Mouse (Mus musculus): Measurements from ENCODE around the gene Nde1. TPM values are rescaled to one million over a fixed set of nuclear protein-coding genes. Genes with fewer than 3 reads are reported as not detected.
A peak's percentile ranks its signal among the peaks of the same experiment; 100 is the strongest.

Nde1 gene
- polyA plus RNA-seq, 1 experiment from 2014 or later: 90.8 TPM

DNA sequence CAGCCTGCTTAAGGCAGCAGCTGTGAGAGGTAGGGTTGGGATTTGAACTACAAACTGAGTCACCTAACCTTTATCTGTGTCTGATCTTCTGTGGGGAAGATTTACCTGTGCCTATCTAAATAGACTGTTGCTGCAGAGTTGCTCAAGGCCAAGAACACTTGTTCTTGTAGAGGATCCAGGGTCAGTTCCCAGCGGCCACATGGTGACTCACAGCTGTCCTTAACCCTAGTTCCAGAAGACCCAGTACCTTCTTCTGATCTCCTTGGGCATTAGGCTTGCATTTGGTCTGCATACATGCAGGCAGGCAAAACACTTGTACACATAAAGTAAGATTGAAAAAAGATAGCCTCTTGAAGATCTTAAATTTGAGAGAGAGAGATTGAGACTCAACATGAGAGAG lies 6.6 kb downstream of the Nde1 start:
- peaks cover 66% of the 10 kb centered on the region for H3K36me3 ChIP-seq (ENCODE audit: control insufficient read depth, insufficient read depth, low read length)
- ATAC-seq (replicated peaks; ENCODE audit: low FRiP score, low TSS enrichment, low read depth) (no peak), DNase-seq (ENCODE audit: low spot score) (no peak)
- H3K27me3 ChIP-seq (replicated peaks; ENCODE audit: control insufficient read depth, insufficient read depth, low read length): no peaks in the 10 kb centered on the region
- no peak overlapping the region for H3K27ac ChIP-seq (ENCODE audit: low read depth)
- WGBS: 97% methylated on average over 1 of the region's 1 CpGs
- H3K9me3 ChIP-seq (ENCODE audit: control insufficient read depth, low read length): no peaks in the 10 kb centered on the region
- H3K4me1 ChIP-seq (replicated peaks; ENCODE audit: control insufficient read depth, insufficient read depth, low read length): no peaks in the 10 kb centered on the region
- H3K4me2 ChIP-seq (ENCODE audit: low read length): no peak overlapping the region
- H3K4me3 ChIP-seq (ENCODE audit: low read depth, low read length): no peak overlapping the region
- H3K9ac ChIP-seq (ENCODE audit: low read length): no peak overlapping the region

DNA sequence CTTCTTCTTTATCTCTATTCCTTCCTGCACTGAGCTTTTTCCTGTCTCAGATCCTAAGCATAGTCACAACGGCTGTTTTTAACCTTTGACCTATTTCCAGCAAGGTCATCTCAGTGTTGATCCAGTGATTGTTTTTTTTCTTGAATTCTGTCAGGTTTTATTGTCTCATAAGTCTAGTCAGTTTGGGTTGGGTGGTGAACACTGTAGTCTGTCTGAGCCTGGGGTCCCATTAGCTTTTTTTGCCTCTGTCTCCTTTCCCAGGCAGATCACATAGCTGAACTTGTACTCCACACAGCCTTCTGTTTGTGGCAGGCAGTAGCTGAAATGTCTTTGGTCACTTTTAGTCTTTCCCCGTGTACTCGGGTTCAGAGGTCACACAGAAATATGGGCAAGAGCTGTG lies 15.0 kb downstream of the Nde1 start:
- ATAC-seq (replicated peaks; ENCODE audit: low FRiP score, low TSS enrichment, low read depth): no peak
- no peak for DNase-seq (ENCODE audit: low spot score)
- no peaks in the 10 kb centered on the region for H3K4me1 ChIP-seq (replicated peaks; ENCODE audit: control insufficient read depth, insufficient read depth, low read length)
- H3K4me2 ChIP-seq (ENCODE audit: low read length): no peak overlapping the region
- H3K27ac ChIP-seq (ENCODE audit: low read depth): no peak overlapping the region
- 43% methylated on average over 3 of the region's 3 CpGs for WGBS
- H3K9ac ChIP-seq (ENCODE audit: low read length): no peak overlapping the region
- H3K4me3 ChIP-seq (ENCODE audit: low read depth, low read length): no peak overlapping the region
- no peaks in the 10 kb centered on the region for H3K27me3 ChIP-seq (replicated peaks; ENCODE audit: control insufficient read depth, insufficient read depth, low read length)
- peaks cover 93% of the 10 kb centered on the region for H3K36me3 ChIP-seq (ENCODE audit: control insufficient read depth, insufficient read depth, low read length)
- H3K9me3 ChIP-seq (ENCODE audit: control insufficient read depth, low read length): no peaks in the 10 kb centered on the region

DNA sequence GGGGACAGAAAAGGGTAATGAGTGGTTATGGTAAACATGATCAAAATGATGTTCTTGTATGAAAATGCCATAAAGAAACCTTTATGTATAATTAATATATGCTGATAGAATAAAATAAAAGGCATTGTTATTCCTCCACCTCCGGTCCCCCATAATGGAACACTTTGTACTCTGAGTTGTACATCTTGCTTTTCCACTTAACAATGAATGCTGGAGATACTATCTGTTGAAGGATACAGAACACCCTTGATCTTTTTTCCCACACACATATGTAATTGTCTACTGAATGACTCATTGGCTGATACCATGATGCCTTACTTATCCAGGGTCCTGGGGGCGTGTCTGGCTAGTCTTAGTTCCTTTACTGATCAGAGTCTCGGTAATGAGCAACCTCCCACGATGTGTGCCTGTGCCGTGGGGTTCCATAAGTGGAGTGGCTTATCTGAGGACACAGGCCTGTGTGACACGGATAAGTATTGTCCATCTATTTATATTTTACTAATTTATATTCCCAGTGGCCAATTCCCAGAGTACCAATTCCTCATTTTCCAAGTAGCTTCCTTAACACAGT lies 17.2 kb downstream of the Nde1 start:
- ATAC-seq (replicated peaks; ENCODE audit: low FRiP score, low TSS enrichment, low read depth): no peak
- H3K27me3 ChIP-seq (replicated peaks; ENCODE audit: control insufficient read depth, insufficient read depth, low read length): no peaks in the 10 kb centered on the region
- WGBS: 84% methylated on average over 6 of the region's 6 CpGs

DNA sequence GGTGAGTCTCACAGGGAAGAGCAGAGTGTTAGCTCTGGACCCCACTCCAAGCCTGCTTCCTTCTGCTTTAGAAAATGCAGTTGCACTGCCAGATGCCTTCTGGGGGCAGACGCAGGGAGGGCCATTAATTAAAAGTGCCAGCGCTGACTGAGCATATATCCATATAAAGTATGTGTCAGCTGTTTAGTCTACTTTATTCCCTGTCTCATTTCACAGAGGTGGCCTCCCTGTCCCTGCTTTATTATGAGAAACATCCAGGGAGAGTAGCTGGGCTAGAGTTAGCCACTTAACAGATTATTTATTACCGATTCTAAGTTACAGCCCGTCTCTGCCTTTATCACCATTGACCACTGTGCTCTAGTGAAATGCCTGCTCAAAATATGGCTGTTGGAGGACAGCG lies 19.3 kb downstream of the Nde1 start:
- Histone ChIP-seq H3K9ac (ENCODE audit: low read length) (no peak overlapping the region), H3K36me3 (ENCODE audit: control insufficient read depth, insufficient read depth, low read length) (peaks cover 91% of the 10 kb centered on the region), H3K4me1 (replicated peaks; ENCODE audit: control insufficient read depth, insufficient read depth, low read length) (no peaks in the 10 kb centered on the region), H3K4me3 (ENCODE audit: low read depth, low read length) (no peak overlapping the region), H3K27me3 (replicated peaks; ENCODE audit: control insufficient read depth, insufficient read depth, low read length) (no peaks in the 10 kb centered on the region), H3K4me2 (ENCODE audit: low read length) (no peak overlapping the region), H3K9me3 (ENCODE audit: control insufficient read depth, low read length) (no peaks in the 10 kb centered on the region), H3K27ac (ENCODE audit: low read depth) (no peak overlapping the region)
- no peak for ATAC-seq (replicated peaks; ENCODE audit: low FRiP score, low TSS enrichment, low read depth)
- DNase-seq (ENCODE audit: low spot score): no peak
- WGBS: 68% methylated on average over 5 of the region's 5 CpGs

More for the DNA sequence above, 17.2 kb downstream of the Nde1 start:
- Histone ChIP-seq H3K27ac (ENCODE audit: low read depth) (no peak overlapping the region), H3K4me3 (ENCODE audit: low read depth, low read length) (no peak overlapping the region), H3K9ac (ENCODE audit: low read length) (no peak overlapping the region), H3K4me1 (replicated peaks; ENCODE audit: control insufficient read depth, insufficient read depth, low read length) (no peaks in the 10 kb centered on the region), H3K9me3 (ENCODE audit: control insufficient read depth, low read length) (no peaks in the 10 kb centered on the region), H3K4me2 (ENCODE audit: low read length) (no peak overlapping the region), H3K36me3 (ENCODE audit: control insufficient read depth, insufficient read depth, low read length) (peaks cover 93% of the 10 kb centered on the region)
- DNase-seq (ENCODE audit: low spot score): no peak

DNA sequence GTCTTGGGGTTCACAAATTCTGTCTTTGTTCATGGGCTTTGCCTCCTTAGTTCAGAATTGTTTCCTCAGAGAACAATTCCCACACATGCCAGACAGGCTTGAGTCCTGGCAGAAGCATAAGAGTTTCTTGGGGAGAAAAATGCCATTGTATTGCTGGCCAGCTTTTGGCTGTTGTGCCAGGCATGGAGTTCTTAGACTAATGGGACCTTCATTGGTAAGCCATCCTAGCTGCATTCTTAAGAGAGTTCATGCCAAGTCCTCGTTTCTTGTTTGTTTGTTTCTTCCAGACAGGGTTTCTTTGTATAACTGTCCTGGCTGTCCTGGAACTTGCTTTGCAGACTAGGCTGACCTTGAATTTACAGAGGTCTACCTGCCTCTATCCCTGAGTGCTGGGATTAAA lies 20.8 kb downstream of the Nde1 start:
- no peak for ATAC-seq (replicated peaks; ENCODE audit: low FRiP score, low TSS enrichment, low read depth)
- no peaks in the 10 kb centered on the region for H3K9me3 ChIP-seq (ENCODE audit: control insufficient read depth, low read length)
- H3K27me3 ChIP-seq (replicated peaks; ENCODE audit: control insufficient read depth, insufficient read depth, low read length): no peaks in the 10 kb centered on the region
- 76% methylated on average over 1 of the region's 1 CpGs for WGBS
- no peak for DNase-seq (ENCODE audit: low spot score)
- no peaks in the 10 kb centered on the region for H3K4me1 ChIP-seq (replicated peaks; ENCODE audit: control insufficient read depth, insufficient read depth, low read length)
- no peak overlapping the region for H3K4me2 ChIP-seq (ENCODE audit: low read length)
- no peak overlapping the region for H3K27ac ChIP-seq (ENCODE audit: low read depth)
- no peak overlapping the region for H3K9ac ChIP-seq (ENCODE audit: low read length)
- H3K4me3 ChIP-seq (ENCODE audit: low read depth, low read length): no peak overlapping the region
- H3K36me3 ChIP-seq (ENCODE audit: control insufficient read depth, insufficient read depth, low read length): peaks cover 92% of the 10 kb centered on the region

DNA sequence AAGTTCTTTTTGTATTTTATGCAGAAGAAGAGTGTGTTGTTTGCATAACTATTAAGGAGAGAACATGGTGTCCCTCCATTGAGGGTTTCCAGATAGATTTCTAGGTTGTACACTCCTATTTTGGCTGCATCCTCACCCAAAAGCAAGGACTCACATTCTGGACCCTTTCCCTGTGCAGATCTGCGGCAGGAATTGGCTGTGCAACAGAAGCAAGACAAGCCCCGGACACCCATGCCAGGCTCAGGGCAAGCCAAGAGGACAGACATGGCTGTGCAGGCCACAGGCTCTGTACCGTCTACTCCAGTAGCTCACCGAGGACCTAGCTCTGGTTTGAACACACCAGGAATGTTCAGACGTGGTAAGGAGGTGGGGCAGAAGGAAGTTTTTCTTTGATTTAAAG lies 22.4 kb downstream of the Nde1 start:
- DNase-seq (ENCODE audit: low spot score) (no peak), ATAC-seq (replicated peaks; ENCODE audit: low FRiP score, low TSS enrichment, low read depth) (no peak)
- peaks cover 93% of the 10 kb centered on the region for H3K36me3 ChIP-seq (ENCODE audit: control insufficient read depth, insufficient read depth, low read length)
- H3K4me2 ChIP-seq (ENCODE audit: low read length): no peak overlapping the region
- H3K9ac ChIP-seq (ENCODE audit: low read length): no peak overlapping the region
- H3K27me3 ChIP-seq (replicated peaks; ENCODE audit: control insufficient read depth, insufficient read depth, low read length): no peaks in the 10 kb centered on the region
- no peak overlapping the region for H3K4me3 ChIP-seq (ENCODE audit: low read depth, low read length)
- WGBS: 90% methylated on average over 5 of the region's 5 CpGs
- H3K4me1 ChIP-seq (replicated peaks; ENCODE audit: control insufficient read depth, insufficient read depth, low read length): no peaks in the 10 kb centered on the region
- no peaks in the 10 kb centered on the region for H3K9me3 ChIP-seq (ENCODE audit: control insufficient read depth, low read length)
- H3K27ac ChIP-seq (ENCODE audit: low read depth): no peak overlapping the region

DNA sequence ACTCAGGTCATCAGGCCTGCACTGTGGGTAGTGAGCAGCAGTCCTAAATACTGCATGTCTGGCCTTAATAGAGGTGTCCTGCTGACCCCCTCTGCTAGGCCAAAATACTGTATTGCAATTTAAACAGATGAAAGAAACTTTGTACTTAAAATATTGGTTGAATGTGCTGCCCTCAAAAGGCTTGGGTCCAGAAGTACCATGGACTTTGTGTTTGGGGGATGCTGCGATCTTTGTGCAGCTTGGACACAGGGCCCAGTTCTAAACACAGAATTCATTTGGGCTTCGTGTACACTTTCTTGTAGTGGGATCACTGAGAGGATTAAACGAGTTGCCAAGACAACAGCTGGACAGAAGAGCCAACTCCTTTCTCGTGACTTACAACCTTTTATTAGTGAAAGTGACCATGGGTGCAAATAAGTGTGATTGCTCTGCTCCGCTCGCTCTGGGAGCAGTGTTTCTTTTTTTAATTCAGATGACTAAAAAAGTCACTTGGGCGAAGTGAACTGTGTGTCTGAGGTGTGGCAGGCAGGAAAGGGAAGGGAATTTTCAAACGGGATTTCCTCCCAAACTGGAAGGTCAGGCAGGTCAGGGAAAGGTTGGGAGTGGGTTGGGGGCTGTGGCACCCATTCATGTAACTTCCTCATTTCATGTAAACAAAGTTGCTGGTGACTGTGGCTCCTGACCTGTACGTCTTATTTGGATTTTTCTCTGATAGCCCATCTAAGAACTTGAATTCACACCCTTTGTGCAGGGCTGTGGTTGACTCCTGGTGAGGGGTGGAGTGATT lies 31.3 kb downstream of the Nde1 start:
- Histone ChIP-seq H3K9ac (ENCODE audit: low read length) (no peak overlapping the region), H3K36me3 (ENCODE audit: control insufficient read depth, insufficient read depth, low read length) (peaks cover 54% of the 10 kb centered on the region), H3K27ac (ENCODE audit: low read depth) (no peak overlapping the region), H3K9me3 (ENCODE audit: control insufficient read depth, low read length) (no peaks in the 10 kb centered on the region), H3K4me1 (replicated peaks; ENCODE audit: control insufficient read depth, insufficient read depth, low read length) (no peaks in the 10 kb centered on the region), H3K27me3 (replicated peaks; ENCODE audit: control insufficient read depth, insufficient read depth, low read length) (no peaks in the 10 kb centered on the region), H3K4me2 (ENCODE audit: low read length) (no peak overlapping the region), H3K4me3 (ENCODE audit: low read depth, low read length) (no peak overlapping the region)
- DNase-seq (ENCODE audit: low spot score): no peak
- 61% methylated on average over 9 of the region's 9 CpGs for WGBS
- no peak for ATAC-seq (replicated peaks; ENCODE audit: low FRiP score, low TSS enrichment, low read depth)

DNA sequence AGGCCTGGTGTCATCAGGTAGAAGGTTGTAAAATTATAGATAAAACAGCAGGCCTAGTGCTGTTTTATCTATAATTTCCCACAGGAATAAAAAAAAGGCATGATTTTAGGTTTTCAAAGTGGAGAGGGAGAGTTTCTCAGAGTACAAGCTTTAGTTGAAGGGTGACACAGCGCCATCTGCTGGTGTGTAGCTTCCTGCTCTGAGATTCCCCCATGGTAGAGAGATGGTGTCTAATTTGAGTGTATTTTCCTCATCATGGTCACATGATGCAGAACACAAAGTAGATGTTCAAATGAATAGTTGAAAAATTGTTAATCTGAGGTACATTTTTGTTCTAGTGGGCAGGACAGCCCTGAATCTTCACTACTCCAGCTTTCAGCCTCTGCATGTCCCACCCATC lies 32.4 kb downstream of the Nde1 start:
- peaks cover 44% of the 10 kb centered on the region for H3K36me3 ChIP-seq (ENCODE audit: control insufficient read depth, insufficient read depth, low read length)
- peak; percentile 55 for DNase-seq (ENCODE audit: low spot score)
- no peak overlapping the region for H3K27ac ChIP-seq (ENCODE audit: low read depth)
- H3K4me3 ChIP-seq (ENCODE audit: low read depth, low read length): no peak overlapping the region
- H3K27me3 ChIP-seq (replicated peaks; ENCODE audit: control insufficient read depth, insufficient read depth, low read length): no peaks in the 10 kb centered on the region
- H3K9ac ChIP-seq (ENCODE audit: low read length): no peak overlapping the region
- no peaks in the 10 kb centered on the region for H3K9me3 ChIP-seq (ENCODE audit: control insufficient read depth, low read length)
- H3K4me2 ChIP-seq (ENCODE audit: low read length): no peak overlapping the region
- no peaks in the 10 kb centered on the region for H3K4me1 ChIP-seq (replicated peaks; ENCODE audit: control insufficient read depth, insufficient read depth, low read length)
- ATAC-seq (replicated peaks; ENCODE audit: low FRiP score, low TSS enrichment, low read depth): no peak
- WGBS: 37% methylated on average over 1 of the region's 1 CpGs

DNA sequence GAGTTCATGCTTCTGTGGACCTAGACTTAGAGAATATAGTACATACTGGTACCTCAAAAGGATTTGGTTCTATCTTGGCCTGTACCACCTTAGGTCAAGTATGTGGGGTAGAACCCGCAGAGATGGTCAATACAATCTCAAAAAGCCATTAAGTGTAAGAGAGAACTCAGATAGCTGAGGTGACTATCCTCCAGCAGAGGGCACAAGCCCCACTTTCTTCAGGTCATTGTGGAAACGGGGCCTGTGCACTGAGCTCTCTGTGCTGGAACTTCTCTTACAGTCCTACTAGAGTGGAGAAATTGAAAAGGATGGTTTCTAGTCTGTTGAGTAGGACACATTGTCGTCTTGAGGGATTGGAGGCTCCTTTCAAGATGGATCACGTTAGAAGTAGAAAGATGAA lies 35.7 kb downstream of the Nde1 start:
- Histone ChIP-seq H3K36me3 (ENCODE audit: control insufficient read depth, insufficient read depth, low read length) (peaks cover 12% of the 10 kb centered on the region; the same call in 1 of the 2 replicates), H3K9ac (ENCODE audit: low read length) (no peak overlapping the region), H3K27me3 (replicated peaks; ENCODE audit: control insufficient read depth, insufficient read depth, low read length) (no peaks in the 10 kb centered on the region), H3K4me1 (replicated peaks; ENCODE audit: control insufficient read depth, insufficient read depth, low read length) (no peaks in the 10 kb centered on the region), H3K4me3 (ENCODE audit: low read depth, low read length) (no peak overlapping the region), H3K9me3 (ENCODE audit: control insufficient read depth, low read length) (no peaks in the 10 kb centered on the region), H3K27ac (ENCODE audit: low read depth) (no peak overlapping the region), H3K4me2 (ENCODE audit: low read length) (no peak overlapping the region)
- WGBS: 71% methylated on average over 4 of the region's 4 CpGs
- ATAC-seq (replicated peaks; ENCODE audit: low FRiP score, low TSS enrichment, low read depth): no peak
- no peak for DNase-seq (ENCODE audit: low spot score)

Measured in intestine, embryonic 14.5 days (tissue).